Mouse (Mus musculus) heart, adult 2 months (tissue): Measurements from ENCODE around the gene Slc47a1.

Experiments
- CTCF ChIP-seq: fragments of 200-600 bp; IDR thresholded peaks from 2 replicates; pipeline ENCODE4 v1.8.1; 2022; ENCODE audit warnings: antibody characterized with exemption, mild to moderate bottlenecking, moderate library complexity
- EP300 ChIP-seq: fragments of 200-500 bp; IDR thresholded peaks from 2 replicates; pipeline ENCODE4 v1.6.1; 2011; ENCODE audit warnings: low read depth, low read length, control low read depth; ENCODE audit not compliant: insufficient read depth
- POLR2A ChIP-seq: fragments of 200-500 bp; IDR thresholded peaks from 2 replicates; pipeline ENCODE4 v1.6.1; 2011; ENCODE audit warnings: mild to moderate bottlenecking, low read depth, low read length, control low read depth; ENCODE audit not compliant: insufficient read depth

DNA sequence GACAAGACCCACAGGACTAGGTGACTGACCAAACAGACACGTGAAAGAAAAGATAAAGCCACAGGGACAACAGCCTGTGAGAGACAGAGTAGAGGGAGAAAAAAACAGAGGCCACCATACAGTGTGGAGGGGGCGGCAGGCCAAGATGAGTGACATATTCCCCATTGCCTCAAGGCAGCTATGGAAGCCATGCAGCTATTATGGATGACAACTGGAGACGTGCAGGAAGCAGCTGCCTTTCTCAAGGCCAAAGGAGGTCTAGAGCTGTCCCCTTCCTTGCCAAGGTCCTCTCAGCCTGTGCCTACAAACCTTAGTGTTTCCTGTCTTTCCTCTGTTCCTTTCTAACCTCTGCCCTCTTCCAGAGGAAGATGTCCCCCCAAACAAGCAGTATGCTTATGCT lies 12.2 kb downstream of the Slc47a1 start:
- TF ChIP-seq CTCF (no peak), EP300 (no peak), POLR2A (no peak)
